Mouse (Mus musculus): ENCODE data around the gene Nudt11.
"Not testable (repeated sequence)": the region's sequence is repeated elsewhere in the genome, so short reads cannot be mapped to it uniquely, and the experiment has no call there.

DNA sequence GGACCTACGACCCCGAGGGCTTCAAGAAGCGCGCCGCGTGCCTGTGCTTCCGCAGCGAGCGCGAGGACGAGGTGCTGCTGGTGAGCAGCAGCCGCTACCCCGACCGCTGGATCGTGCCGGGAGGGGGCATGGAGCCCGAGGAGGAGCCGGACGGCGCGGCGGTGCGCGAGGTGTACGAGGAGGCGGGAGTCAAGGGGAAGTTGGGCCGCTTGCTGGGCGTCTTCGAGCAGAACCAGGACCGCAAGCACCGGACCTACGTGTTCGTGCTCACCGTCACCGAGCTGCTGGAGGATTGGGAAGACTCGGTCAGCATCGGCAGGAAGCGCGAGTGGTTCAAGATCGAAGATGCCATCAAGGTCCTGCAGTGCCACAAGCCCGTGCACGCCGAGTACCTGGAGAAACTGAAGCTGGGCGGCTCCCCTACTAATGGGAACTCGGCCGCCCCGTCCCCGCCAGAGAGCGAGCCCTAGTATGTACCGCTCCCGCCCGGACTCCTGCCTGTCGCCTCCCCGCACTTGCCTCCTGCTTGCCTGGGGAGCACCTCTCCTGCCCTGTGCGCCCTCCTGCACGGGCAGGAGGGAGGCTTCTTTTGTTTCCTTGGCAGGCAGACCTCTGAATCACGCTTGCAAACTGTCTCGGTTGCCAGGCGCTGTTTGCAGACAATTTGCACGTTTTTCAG lies 822 bp downstream of the Nudt11 start:
- not testable (repeated sequence) for TF ChIP-seq GABPA (IDR thresholded peaks at IDR 0.05; ENCODE audit: low read depth, low read length); ZNF384 (IDR thresholded peaks at IDR 0.05; ENCODE audit: low read depth, low read length); TCF12 (IDR thresholded peaks at IDR 0.05; ENCODE audit: low read depth, low read length); CHD2 (IDR thresholded peaks at IDR 0.05; ENCODE audit: low read length); CTCF (IDR thresholded peaks at IDR 0.05 in 2 of 3, conservative IDR thresholded peaks at IDR 0.05 in 1 of 3; ENCODE audit: control insufficient read depth in 1 of 3, insufficient read depth in 1 of 3, low read depth in 2 of 3, low read length in 3 of 3, poor library complexity in 1 of 3, severe bottlenecking in 1 of 3); E2F4 (IDR thresholded peaks at IDR 0.05; ENCODE audit: borderline replicate concordance, low read depth, low read length); SMC3 (IDR thresholded peaks at IDR 0.05; ENCODE audit: low read depth, low read length); USF1 (IDR thresholded peaks at IDR 0.05; ENCODE audit: low read depth, low read length)

All from MEL (cell line).